Mouse (Mus musculus) midbrain, embryonic 12.5 days (tissue): Measurements from ENCODE around the gene Kbtbd12. TPM values are rescaled to one million over a fixed set of nuclear protein-coding genes. Genes with fewer than 3 reads are reported as not detected.
A peak's percentile ranks its signal among the peaks of the same experiment; 100 is the strongest.

Source experiments
- ATAC-seq: fragments of 200-750 bp; cut with Nextera tagmentation; 2 replicates; pipeline ENCODE4 v1.8.0; 2017; ENCODE audit warnings: low read depth, moderate TSS enrichment, moderate library complexity; ENCODE audit not compliant: low FRiP score
- H3K27ac ChIP-seq: fragments of 300-500 bp; sonication (generic); replicated peaks from 2 replicates; pipeline ENCODE4 v1.5.1; 2016; ENCODE audit warnings: mild to moderate bottlenecking
- H3K27me3 ChIP-seq: fragments of 300-500 bp; sonication (generic); 2 replicates; pipeline ENCODE4 v1.6.1; 2016; ENCODE audit warnings: mild to moderate bottlenecking
- H3K36me3 ChIP-seq: fragments of 300-500 bp; sonication (generic); 2 replicates; pipeline ENCODE4 v1.6.1; 2016
- H3K4me1 ChIP-seq: fragments of 300-500 bp; sonication (generic); 2 replicates; pipeline ENCODE4 v1.6.1; 2016
- H3K4me2 ChIP-seq: fragments of 300-500 bp; sonication (generic); replicated peaks from 2 replicates; pipeline ENCODE4 v1.6.1; 2016; ENCODE audit warnings: mild to moderate bottlenecking, moderate library complexity
- H3K4me3 ChIP-seq: fragments of 300-500 bp; sonication (generic); 2 replicates; pipeline ENCODE4 v1.5.1; 2016; ENCODE audit warnings: mild to moderate bottlenecking
- H3K9ac ChIP-seq: fragments of 300-500 bp; sonication (generic); replicated peaks from 2 replicates; pipeline ENCODE4 v1.6.1; 2016; ENCODE audit warnings: mild to moderate bottlenecking, moderate library complexity
- H3K9me3 ChIP-seq: fragments of 300-500 bp; sonication (generic); 2 replicates; pipeline ENCODE4 v1.6.1; 2016; ENCODE audit warnings: mild to moderate bottlenecking
- WGBS: fragments of 180-500 bp; shearing (Covaris S2); methylation state at CpG from one replicate; pipeline ENCODE4 v1.1.7; 2016; 5-methylcytosine and 5-hydroxymethylcytosine counted together
- polyA plus RNA-seq: library from polyadenylated mRNA; unstranded; fragments of >200 nt; fragmentation: Nextera tagmentation; extraction: Ambion mirVana; gene quantifications from 2 replicates; pipeline ENCODE4 v1.2.1, GENCODE M21; 2016

The Kbtbd12 gene
- polyA plus RNA-seq, 1 experiment from 2014 or later = not detected

DNA sequence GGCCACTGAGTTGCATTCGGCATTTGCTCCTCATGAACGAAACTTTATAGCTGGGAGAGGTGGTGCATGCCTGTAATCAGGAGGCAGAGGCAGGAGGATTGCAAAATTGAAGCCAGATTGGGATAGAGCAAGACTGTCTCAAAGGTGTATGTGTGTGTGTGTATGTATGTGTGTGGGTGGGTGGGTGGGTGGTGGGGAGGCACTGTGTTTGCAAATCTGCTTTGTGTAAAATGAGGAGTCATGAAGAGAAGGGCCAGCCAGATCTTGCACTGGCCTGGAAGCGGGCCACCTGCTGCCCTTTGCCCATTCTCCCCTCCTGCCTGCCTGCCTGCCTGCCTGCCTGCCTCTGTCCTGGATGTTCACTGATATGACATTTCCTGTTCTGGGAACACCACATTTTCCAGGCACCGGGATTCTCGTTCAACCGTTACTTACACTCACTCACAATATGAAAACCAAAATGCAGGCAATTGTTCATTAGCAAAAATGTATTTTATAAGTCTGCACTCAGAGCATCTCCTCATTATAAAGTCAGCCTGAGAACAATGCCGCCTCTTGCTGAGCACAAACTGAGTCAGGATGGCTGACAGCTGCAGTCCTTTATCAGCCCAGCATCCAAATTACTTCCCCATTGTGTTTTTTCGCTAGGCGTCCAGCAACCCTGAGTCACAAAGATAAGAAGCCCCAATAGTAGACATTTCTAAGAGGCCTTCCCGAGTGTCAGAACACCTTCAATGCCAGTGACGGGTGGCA lies 92.9 kb downstream of the Kbtbd12 start:
- 31% methylated on average over 11 of the region's 11 CpGs for WGBS

DNA sequence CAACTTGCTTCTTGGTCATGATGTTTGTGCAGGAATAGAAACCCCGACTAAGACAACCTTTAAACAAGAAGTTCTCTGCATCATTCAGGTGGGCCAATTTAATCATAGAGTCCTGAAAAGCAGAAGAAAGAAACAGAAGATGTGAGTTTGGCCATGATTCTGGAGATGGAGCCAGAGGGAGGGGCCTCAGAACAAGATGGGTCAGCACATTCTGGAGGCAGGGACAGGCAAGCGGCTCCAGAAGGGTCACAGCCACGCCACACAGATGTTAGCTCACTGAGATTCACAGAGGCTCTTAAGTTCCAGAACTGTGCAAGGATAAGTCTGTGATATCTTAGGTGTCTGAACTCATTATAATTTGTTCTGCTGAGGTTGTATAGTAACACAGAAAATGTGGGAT lies 93.5 kb downstream of the Kbtbd12 start:
- no peak for ATAC-seq
- Histone ChIP-seq H3K27me3 (peaks cover 45% of the 10 kb centered on the region), H3K27ac (peak overlapping the region; percentile 78; the same call in 1 of the 2 replicates), H3K4me2 (no peak overlapping the region), H3K36me3 (no peaks in the 10 kb centered on the region), H3K4me3 (no peak overlapping the region), H3K9me3 (no peaks in the 10 kb centered on the region), H3K9ac (no peak overlapping the region), H3K4me1 (peaks cover 11% of the 10 kb centered on the region)
- WGBS = 86% methylated on average over 3 of the region's 3 CpGs

More for the DNA sequence above, 92.9 kb downstream of the Kbtbd12 start:
- H3K4me2 ChIP-seq = peak overlapping the region; percentile 31
- no peaks in the 10 kb centered on the region for H3K9me3 ChIP-seq
- H3K27me3 ChIP-seq = peaks cover 45% of the 10 kb centered on the region
- H3K27ac ChIP-seq = peak overlapping the region; percentile 78
- no peak overlapping the region; the same call in 1 of the 2 replicates for H3K9ac ChIP-seq
- H3K4me1 ChIP-seq = peaks cover 11% of the 10 kb centered on the region
- no peaks in the 10 kb centered on the region for H3K36me3 ChIP-seq
- H3K4me3 ChIP-seq = no peak overlapping the region
- peak; percentile 56 for ATAC-seq

DNA sequence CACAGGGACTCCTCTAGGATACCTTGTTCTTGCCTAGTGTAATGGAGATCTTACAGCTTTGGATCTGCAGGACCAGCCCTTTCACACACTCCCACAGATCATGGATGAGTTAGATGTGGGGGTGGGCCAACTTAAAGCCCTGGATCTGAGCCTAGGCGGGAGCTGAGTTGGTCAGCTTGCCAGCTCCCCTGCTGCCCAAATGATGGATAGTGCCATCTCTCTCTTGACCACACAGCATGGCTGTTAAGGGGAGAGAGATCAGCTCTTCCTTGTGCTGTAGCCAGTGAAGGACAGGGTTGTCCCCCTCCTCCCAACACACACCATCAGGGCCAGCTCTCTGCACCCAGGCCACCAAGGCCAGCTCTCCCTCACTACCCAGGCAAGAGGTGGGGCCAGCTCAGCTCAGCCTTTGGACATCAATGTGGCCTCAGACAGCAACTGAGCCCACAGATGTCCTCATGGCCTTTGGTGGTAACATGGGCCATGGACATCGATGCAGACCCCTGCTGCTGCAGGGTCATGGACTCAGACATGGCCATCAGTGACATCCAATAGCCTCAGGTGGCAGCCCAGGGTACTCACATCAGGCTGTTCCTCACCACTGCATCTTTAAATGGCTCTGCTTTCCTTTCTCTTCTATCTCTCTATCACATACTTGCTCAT lies 97.5 kb downstream of the Kbtbd12 start:
- H3K9ac ChIP-seq = no peak overlapping the region
- no peak overlapping the region for H3K27ac ChIP-seq
- H3K9me3 ChIP-seq = no peaks in the 10 kb centered on the region
- 82% methylated on average over 2 of the region's 2 CpGs for WGBS
- H3K4me3 ChIP-seq = no peak overlapping the region
- H3K4me2 ChIP-seq = no peak overlapping the region
- peaks cover 7% of the 10 kb centered on the region for H3K4me1 ChIP-seq
- no peaks in the 10 kb centered on the region for H3K36me3 ChIP-seq
- peaks cover 16% of the 10 kb centered on the region for H3K27me3 ChIP-seq
- ATAC-seq = no peak

DNA sequence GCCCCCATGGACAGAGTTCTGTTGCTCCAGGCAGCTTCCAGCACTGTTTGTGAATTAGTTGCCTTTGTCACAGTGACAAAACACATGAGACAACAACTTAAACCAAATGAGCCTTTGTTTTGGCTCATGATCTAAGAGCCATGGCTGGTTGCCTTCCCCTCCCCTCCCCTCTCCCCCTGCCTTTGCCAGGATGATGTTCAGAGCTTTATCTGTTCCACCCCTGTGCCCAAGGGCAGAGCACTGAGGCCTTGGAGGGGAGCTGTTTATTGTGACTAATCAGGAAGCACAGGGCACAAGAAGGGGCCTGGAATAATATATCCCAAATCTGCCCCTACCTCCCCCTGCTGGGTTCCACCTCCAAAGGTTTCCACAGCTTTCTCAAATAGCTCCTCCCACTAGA lies 107.4 kb downstream of the Kbtbd12 start:
- Histone ChIP-seq H3K27me3 (no peaks in the 10 kb centered on the region), H3K4me1 (no peaks in the 10 kb centered on the region), H3K36me3 (no peaks in the 10 kb centered on the region), H3K27ac (no peak overlapping the region), H3K4me3 (no peak overlapping the region), H3K9me3 (no peaks in the 10 kb centered on the region), H3K9ac (no peak overlapping the region), H3K4me2 (no peak overlapping the region)
- ATAC-seq = no peak

DNA sequence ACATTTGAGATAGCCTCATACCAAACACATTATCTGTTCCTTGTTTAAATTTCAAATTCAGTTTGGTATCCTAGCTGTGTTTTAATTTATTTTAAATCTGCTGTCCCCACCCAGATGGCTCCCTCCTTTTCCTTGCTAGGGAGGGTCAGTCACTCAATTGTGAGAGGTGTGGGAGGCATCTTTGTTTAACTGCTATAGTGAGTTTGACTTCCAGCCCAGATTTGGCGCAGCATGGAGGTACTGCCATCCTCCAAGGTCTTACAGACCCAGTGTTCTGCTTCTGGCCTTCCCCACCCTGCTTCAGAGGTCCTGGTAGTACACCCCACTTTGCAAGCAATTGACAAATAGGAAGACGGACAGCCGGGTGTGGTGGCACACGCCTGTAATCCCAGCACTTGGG lies 113.7 kb downstream of the Kbtbd12 start:
- 85% methylated on average over 4 of the region's 4 CpGs for WGBS
- H3K4me3 ChIP-seq = no peak overlapping the region
- no peak for ATAC-seq
- no peaks in the 10 kb centered on the region for H3K36me3 ChIP-seq
- no peak overlapping the region for H3K27ac ChIP-seq
- peaks cover 7% of the 10 kb centered on the region for H3K4me1 ChIP-seq
- H3K9ac ChIP-seq = no peak overlapping the region
- H3K4me2 ChIP-seq = no peak overlapping the region
- no peaks in the 10 kb centered on the region for H3K9me3 ChIP-seq
- H3K27me3 ChIP-seq = no peaks in the 10 kb centered on the region

DNA sequence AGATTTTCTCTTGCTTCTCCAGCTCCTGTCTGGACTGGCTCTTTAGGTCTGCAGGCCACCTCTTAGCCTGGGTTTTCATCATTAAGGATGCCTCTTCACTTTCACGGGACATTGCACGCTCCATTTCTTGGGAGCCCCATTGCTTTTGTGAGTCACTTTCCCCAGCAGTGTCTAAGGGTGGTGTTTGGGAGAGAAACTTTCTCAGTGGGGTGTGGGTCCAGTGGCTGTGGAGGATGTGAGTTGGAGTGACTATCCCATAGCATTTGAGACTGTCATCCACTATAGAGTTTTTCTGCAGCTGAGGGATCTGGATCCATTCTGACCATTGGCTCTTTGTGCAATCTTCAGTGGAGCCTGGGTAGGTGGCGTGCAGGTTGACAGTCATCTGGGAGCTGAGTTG lies 114.3 kb downstream of the Kbtbd12 start:
- H3K4me2 ChIP-seq = no peak overlapping the region
- H3K27ac ChIP-seq = no peak overlapping the region
- H3K36me3 ChIP-seq = no peaks in the 10 kb centered on the region
- ATAC-seq = no peak
- H3K27me3 ChIP-seq = no peaks in the 10 kb centered on the region
- H3K9me3 ChIP-seq = no peaks in the 10 kb centered on the region
- peaks cover 8% of the 10 kb centered on the region for H3K4me1 ChIP-seq
- H3K4me3 ChIP-seq = no peak overlapping the region
- WGBS = 90% methylated on average over 3 of the region's 3 CpGs
- no peak overlapping the region for H3K9ac ChIP-seq

DNA sequence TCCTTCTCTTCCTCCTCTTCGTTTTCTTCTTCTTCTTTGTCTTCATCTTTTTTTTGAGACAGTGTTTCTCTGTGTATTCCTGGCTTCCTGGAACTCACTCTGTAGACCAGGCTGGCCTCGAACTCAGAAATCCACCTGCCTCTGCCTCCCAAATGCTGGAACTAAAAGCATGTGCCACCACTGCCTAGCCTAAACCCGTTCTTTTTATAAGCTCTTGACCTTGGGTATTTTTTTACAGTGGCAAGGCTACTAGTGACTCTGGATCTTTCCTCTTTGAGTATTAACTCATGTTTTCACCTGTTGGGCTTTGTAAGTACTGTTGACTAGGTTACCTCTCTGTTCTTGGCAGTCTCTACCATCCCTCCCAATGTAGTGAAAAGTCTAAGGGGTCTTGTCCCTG lies 114.7 kb downstream of the Kbtbd12 start:
- no peak overlapping the region for H3K27ac ChIP-seq
- no peak overlapping the region for H3K9ac ChIP-seq
- no peak overlapping the region for H3K4me2 ChIP-seq
- ATAC-seq = no peak
- 81% methylated on average over 3 of the region's 3 CpGs for WGBS
- peaks cover 8% of the 10 kb centered on the region for H3K4me1 ChIP-seq
- no peaks in the 10 kb centered on the region for H3K36me3 ChIP-seq
- H3K4me3 ChIP-seq = no peak overlapping the region
- no peaks in the 10 kb centered on the region for H3K27me3 ChIP-seq
- no peaks in the 10 kb centered on the region for H3K9me3 ChIP-seq

DNA sequence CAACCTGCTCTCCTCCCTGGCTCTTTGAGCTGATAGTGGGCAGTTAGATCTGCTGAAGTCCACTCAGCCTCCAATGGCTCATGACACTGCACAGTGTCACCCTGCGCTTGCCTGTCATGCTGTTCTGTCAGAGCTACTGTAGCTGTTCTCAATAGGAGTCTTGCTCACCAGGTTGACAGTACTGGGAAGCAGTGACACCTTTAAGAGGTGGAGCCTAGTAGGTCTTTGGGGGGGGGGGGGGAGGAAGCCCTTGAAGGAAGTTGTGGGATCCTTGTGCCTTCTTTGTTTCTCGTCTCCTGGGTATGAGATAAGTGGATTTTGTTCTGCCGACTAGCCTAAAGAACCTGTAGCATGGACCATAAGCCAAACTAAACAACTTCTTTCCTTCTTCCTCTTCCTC lies 115.1 kb downstream of the Kbtbd12 start:
- Histone ChIP-seq H3K36me3 (no peaks in the 10 kb centered on the region), H3K27ac (no peak overlapping the region), H3K4me3 (no peak overlapping the region), H3K9ac (no peak overlapping the region), H3K9me3 (no peaks in the 10 kb centered on the region), H3K4me1 (peaks cover 8% of the 10 kb centered on the region), H3K27me3 (no peaks in the 10 kb centered on the region), H3K4me2 (no peak overlapping the region)
- ATAC-seq = no peak
- 75% methylated on average over 3 of the region's 3 CpGs for WGBS

DNA sequence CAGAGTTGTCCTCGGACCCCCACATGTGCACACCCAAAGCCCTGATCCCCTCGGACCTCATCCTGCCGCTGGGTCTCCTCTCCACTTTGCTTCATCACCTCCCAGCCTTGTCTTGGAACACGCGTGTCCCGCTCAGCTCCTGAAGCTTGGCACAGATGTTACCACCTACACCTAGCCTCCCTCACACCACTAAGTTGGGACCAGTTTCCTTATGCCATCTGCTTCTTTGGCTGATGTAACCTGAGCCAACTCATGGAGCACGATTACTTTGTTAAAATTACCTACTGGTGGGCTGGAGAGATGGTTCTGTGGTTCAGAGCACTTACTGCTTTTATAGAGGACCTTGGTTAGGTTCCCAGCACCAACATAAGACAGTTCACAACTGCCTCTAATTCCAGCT lies 115.9 kb downstream of the Kbtbd12 start:
- Histone ChIP-seq H3K36me3 (no peaks in the 10 kb centered on the region), H3K9me3 (no peaks in the 10 kb centered on the region), H3K4me2 (no peak overlapping the region), H3K4me1 (peaks cover 13% of the 10 kb centered on the region), H3K9ac (no peak overlapping the region), H3K4me3 (no peak overlapping the region), H3K27me3 (no peaks in the 10 kb centered on the region), H3K27ac (no peak overlapping the region)
- no peak for ATAC-seq
- WGBS = 88% methylated on average over 7 of the region's 7 CpGs

DNA sequence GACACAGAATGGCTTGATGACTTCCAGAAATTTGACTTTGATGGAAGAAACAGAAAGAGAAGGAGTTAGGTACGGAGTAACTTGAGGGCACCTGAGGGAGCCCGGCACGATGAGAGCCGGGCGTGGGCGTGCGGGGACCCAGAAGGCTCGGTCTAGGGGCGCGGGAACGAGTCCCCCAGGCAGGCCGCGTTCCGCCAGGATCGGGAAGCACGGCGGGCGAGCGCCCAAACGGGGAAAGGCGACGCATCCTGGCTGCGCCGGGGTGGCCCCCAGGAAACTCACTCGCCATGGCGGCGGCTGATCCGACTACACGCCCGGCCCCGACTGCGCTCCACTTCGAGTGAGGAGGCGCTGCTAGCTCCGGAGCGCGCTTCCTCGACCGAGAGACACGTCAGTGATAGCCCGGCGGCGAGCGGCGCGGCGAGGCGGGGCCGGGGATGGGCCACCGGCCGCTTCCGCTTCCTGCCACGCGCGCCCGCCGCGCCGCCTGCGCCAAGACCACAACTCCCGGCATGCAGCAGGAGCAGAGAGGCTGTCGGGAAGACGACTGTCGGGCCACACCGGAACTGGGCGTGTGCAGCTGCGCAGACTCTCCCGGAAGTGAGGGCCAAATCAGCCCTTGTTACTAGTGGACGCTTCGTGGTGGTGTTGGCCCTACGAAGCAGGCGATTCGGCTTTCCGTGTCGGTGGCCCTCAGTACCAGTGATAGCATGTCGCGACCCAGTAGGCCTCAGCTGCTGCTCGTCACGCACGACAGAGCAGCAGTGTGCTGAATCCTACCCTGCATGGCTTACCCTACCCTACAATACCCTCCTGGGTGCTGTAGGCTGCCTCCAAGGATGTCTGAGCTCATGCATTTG lies 119.1 kb downstream of the Kbtbd12 start, which contains the start of gene Sec61a1:
TSS of gene Sec61a1 (minus strand) at position 502 of the 860 bp plus-strand sequence.
- peak; percentile 97 for ATAC-seq
- Histone ChIP-seq H3K36me3 (peaks cover 27% of the 10 kb centered on the region), H3K9ac (peak within 1 kb of the TSS; percentile 90), H3K4me2 (peak within 1 kb of the TSS; percentile 95), H3K9me3 (no peaks in the 10 kb centered on the region), H3K27me3 (no peaks in the 10 kb centered on the region), H3K27ac (peak within 1 kb of the TSS; percentile 89), H3K4me1 (peaks cover 17% of the 10 kb centered on the region), H3K4me3 (peak within 1 kb of the TSS; percentile 92)
- under 1% methylated on average over 80 of the region's 80 CpGs for WGBS

DNA sequence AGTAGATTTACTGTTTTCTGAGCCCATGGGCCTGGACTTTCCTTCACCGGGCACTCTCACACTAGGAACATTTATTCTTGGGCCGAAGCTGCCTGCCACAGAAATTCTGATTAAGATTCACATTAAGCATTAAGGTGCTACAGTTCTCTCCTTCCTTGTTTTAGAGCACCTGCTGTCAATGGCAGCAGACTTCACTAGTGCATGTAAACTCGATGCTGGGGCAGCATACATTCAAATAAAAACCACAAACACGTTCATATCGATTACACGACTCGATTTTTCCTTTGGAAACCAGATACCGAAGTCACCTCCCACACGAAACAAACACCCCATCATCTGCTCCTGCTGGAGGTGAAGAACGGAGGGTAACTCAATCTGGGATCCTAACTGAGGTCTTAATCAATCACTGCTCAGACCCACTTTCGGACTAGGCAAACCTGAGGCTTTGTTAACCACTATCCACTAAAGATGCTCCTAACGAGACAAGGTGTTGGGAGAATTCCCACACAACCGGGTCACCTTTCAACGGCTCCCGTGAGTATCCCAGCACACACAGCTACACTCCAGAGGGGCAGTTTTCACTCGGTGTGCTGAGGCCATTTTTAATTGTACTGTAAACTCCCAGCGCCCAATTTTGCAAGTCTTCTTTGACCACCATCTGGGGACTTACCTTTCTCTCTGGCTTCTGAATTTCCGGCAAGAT lies 119.9 kb downstream of the Kbtbd12 start:
- peaks cover 17% of the 10 kb centered on the region for H3K4me1 ChIP-seq
- H3K27me3 ChIP-seq = no peaks in the 10 kb centered on the region
- no peaks in the 10 kb centered on the region for H3K9me3 ChIP-seq
- H3K4me2 ChIP-seq = peak overlapping the region; percentile 95
- peak overlapping the region; percentile 78 for H3K27ac ChIP-seq
- H3K9ac ChIP-seq = peak overlapping the region; percentile 90
- WGBS = 20% methylated on average over 18 of the region's 18 CpGs
- H3K4me3 ChIP-seq = peak overlapping the region; percentile 92
- peaks cover 32% of the 10 kb centered on the region for H3K36me3 ChIP-seq
- ATAC-seq = no peak
